Mouse (Mus musculus) CD4-positive, CD25-positive, alpha-beta regulatory T cell, adult 2 months (primary cell): ENCODE results near the gene Zeb2.

ENCODE experiments used
- DNase-seq: peaks from one replicate; pipeline ENCODE4 v3.0.0-alpha.2; 2012; ENCODE audit warnings: low read depth, low spot score

The Zeb2 gene

GRCm38 (mm10) chr2:45096638-45097247, 20.5 kb downstream of the Zeb2 start:
- DNase-seq, result no peak

- no peak for DNase-seq
Observed at GRCm38 (mm10) chr2:45095825-45096224, 21.4 kb downstream of the Zeb2 start.

GRCm38 (mm10) chr2:45094371-45094967, 22.7 kb downstream of the Zeb2 start:
- DNase-seq, result no peak

GRCm38 (mm10) chr2:45093479-45093878, 23.7 kb downstream of the Zeb2 start:
- no peak for DNase-seq

GRCm38 (mm10) chr2:45092654-45093053, 24.5 kb downstream of the Zeb2 start:
- no peak for DNase-seq

GRCm38 (mm10) chr2:45090529-45091297, 26.5 kb downstream of the Zeb2 start:
- DNase-seq, result no peak

- DNase-seq, result no peak
Observed at GRCm38 (mm10) chr2:45089251-45089530, 28.0 kb downstream of the Zeb2 start.

GRCm38 (mm10) chr2:45088435-45089250, 28.6 kb downstream of the Zeb2 start:
- no peak for DNase-seq

GRCm38 (mm10) chr2:45087208-45087607, 30.0 kb downstream of the Zeb2 start:
- DNase-seq, result no peak

- no peak for DNase-seq
Observed at GRCm38 (mm10) chr2:45085653-45086052, 31.5 kb downstream of the Zeb2 start.

- DNase-seq, result no peak
Observed at GRCm38 (mm10) chr2:45083042-45083441, 34.2 kb downstream of the Zeb2 start.

GRCm38 (mm10) chr2:45081559-45081958, 35.6 kb downstream of the Zeb2 start:
- DNase-seq, result no peak

GRCm38 (mm10) chr2:45077938-45078487, 39.2 kb downstream of the Zeb2 start:
- no peak for DNase-seq

- DNase-seq, result no peak
Observed at GRCm38 (mm10) chr2:45077383-45077782, 39.8 kb downstream of the Zeb2 start.

- DNase-seq, result no peak
Observed at GRCm38 (mm10) chr2:45073025-45073424, 44.2 kb downstream of the Zeb2 start.

GRCm38 (mm10) chr2:45071296-45071695, 45.9 kb downstream of the Zeb2 start:
- DNase-seq, result no peak

- DNase-seq, result no peak
Observed at GRCm38 (mm10) chr2:45070612-45071276, 46.5 kb downstream of the Zeb2 start.

GRCm38 (mm10) chr2:45068792-45069550, 48.2 kb downstream of the Zeb2 start:
- no peak for DNase-seq

GRCm38 (mm10) chr2:45067116-45067515, 50.1 kb downstream of the Zeb2 start:
- no peak for DNase-seq

- no peak for DNase-seq
Observed at GRCm38 (mm10) chr2:45063300-45063890, 53.8 kb downstream of the Zeb2 start.
